Mouse (Mus musculus): ENCODE measurements around the gene Dnase1l2.

Dnase1l2 gene

GRCm38 (mm10) chr17:24442632-24443155 is at the start of gene Dnase1l2:
TSS of gene Dnase1l2 (minus strand) at chr17:24443105.
- no peak for DNase-seq

- no peak for DNase-seq
Measured at GRCm38 (mm10) chr17:24490399-24490798, 47.5 kb upstream of the Dnase1l2 start.

DNA sequence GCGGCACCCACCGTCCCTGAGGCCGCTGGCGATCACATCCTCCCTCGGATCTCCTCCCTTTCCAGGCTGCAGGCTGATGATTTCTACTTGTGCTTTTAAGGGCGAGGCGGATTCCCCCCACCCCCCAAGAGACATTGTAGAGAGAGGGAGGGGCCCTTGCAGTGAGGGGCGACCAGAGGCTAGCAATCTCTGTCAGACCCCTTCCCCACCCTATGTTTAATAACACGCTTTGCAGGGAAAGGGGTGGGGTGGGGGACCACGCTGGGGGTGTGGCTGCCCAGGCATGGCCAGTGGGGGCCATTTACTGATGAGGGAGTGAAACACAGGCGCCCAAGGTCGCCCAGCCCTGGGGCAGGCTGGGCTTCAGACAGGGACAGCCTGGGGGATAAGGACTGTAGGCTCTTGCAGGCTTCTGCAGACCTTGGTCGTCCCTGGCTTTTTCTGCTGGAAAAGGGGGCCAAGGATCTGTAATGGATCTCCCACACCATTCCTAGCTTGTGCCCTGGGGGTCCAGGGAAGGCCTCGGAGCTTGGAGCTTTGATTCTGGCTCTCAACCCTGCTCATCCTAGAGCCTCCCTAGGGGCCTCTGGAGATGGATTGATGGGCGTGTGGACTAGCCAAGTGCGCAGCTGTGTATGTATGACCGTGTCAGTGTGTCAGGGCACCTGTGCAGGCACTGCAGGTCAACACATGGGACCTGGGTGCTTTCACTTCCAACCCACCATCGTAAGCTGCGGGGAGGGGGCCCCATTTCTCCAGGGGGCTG is 46.5 kb upstream of the Dnase1l2 start:
- no peak for DNase-seq

DNA sequence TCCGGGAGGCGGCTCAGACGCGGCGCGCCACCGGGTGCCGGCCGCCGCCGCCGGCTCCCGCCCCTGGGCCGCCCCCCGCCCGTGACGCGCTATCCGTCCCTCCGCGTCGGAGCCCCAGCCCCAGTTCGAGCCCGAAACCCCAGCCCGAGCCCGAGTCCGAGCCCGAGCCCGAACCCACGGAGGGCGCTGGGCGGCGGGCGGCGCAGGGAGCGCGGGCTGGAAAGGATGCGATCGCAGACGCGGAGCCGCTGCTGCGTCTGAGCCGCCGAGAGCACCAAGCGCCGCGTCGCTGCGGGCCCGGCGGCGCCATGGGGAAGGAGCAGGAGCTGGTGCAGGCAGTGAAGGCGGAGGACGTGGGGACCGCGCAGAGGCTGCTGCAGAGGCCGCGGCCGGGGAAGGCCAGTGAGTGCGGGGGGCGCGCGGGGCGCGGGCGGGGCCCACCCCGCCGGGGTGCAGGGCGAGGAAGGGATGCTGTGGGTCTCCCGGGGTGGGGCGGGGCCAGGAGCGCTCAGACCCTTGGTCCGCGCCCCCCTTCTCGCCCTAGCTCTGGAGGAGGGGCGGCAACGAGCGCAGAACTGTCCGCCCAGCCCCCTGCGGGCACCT is 45.9 kb upstream of the Dnase1l2 start:
- DNase-seq: no peak

DNA sequence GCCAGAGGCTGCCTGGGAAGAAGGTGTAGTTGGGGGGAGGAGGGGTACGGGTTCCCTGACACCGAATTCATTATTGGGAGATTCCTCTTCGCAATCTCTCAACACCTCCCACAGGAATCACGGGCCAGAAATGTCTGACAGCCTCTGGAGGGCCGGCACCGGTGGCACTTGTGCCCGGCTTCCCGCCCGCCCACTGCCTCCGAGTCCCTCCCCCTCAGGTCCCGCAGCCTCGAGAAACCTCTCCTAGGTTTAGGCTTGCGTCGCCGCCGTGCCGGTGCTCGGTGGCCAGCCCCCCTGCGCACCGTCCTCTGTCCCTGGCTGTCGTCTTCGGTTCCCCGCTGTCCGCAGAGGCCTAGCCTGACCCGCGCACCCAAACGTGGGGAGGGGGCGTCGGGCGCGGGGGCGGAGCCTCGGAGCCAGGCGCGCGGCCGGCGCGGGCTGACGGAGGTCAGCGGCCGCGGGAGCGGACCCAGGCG is 45.3 kb upstream of the Dnase1l2 start, which contains the start of gene Caskin1:
Gene Caskin1 (plus strand): TSS at position 416 of the 476 bp plus-strand sequence.
- no peak for DNase-seq

DNA sequence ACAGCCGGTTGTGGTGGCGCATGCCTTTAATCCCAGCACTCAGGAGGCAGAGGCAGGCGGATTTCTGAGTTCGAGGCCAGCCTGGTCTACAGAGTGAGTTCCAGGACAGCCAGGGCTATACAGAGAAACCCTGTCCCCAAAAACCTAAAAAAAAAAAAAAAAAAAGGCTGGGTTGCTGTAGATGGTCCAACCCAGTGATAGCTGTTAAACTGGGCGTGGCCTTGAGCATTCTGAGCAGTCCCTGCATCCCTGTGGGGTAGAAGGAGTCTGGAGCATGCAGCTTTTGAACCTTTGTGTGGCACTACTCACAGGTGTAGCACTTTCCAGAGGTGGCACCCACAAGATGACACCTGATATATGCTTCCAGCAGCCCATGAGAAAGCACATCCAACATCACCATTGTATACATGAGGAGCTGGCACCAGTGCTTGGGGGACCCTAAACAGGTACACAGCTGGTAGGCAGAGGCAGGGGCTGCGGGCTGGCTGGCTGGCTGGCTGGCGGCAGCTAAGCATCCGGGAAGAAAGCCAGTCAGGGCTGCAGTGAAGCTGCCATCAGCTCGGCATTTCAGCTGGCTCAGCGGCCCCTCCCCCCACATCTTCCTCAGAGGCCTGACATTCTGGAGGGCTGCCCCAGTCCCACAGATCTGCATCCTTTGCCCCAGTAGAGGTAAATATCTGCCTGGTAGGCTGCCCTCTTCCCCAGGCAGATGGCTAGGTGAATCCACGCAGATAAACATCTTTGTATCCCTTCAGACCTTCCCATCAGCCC is 42.4 kb upstream of the Dnase1l2 start:
- peak; percentile 32 for DNase-seq

GRCm38 (mm10) chr17:24483495-24483894 is 40.6 kb upstream of the Dnase1l2 start:
- no peak for DNase-seq

DNA sequence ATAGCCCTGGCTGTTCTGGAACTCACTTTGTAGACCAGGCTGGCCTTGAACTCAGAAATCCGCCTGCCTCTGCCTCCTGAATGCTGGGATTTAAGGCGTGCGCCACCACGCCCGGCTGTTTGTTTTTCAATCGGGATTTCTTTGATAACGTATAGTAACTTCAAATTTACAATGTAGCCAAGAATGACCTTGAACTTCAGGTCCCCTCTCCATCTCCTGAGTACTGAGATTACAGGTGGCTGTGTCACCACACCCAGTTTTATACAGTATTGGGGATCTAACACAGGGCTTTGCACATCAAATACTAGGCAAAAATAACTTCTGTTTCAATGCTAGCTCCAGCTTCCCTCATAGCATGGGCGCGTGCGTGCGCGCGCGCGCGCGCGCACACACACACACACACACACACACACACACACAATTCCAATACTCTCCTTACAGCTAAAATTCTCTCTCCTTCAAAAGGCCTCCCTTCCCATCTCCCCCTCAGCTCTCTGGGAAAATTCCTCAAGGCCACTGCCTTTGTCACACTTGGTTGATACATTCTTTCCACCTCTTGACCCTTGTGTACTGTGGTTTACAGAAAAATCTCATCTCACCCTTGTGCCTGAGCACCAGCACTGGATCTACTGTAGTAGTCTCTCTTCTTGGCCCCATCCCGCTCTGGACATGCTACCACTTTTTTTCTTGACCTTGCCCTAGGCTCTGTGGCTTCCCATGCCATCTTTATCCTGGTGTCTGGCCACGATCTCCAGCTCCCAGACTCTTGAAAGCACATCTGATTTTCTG is 38.3 kb upstream of the Dnase1l2 start:
- DNase-seq: no peak

DNA sequence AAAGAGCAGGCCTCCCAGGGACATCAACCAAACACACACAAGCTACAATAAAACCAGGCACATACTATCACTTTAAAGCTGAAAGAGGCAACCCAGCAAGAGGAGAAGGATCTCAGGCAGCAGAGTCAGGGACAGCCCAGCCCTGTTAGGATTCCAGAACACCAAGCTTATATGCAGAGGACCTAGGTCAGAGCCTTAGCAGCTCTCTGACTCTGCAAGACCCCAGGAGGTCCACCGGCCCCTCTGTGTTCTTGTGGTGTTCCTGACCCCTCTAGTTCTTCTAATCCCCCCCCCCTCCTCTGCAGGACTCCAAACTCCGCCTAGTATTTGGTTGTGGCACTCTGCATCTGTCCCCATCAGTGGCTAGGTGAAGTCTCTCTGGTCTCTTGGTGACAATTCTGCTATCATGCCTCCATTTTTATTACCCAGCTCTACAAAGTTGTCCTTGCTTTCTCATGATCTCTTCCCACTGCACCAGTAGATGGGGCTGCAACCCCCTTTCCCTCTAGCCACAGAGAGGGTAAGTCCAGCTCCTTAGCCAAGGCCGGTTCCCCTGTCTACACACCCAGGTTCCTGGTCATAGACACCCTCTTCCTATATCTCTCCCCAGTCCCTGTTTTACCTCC is 37.4 kb upstream of the Dnase1l2 start:
- DNase-seq: no peak

DNA sequence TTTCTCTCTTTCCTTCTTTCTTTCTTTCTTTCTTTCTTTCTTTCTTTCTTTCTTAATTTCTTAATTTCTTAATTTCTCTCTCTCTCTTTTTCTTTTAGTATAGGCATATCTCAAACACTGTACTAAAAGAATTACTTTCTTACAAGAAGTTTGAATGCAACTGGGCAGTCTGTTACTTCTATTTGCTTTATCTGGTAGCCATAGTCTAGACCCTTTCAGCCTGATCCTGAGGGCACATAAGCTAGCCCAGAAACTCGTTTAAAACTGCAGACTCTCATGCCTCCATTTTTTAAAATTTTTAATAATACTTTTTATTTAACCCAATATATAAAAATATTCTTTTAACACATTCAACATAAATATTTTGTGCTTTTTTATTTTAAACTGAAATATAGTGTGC is 36.5 kb upstream of the Dnase1l2 start:
- no peak for DNase-seq

GRCm38 (mm10) chr17:24478663-24479380 is 35.9 kb upstream of the Dnase1l2 start, which contains the start of gene Mlst8:
TSS of gene Mlst8 (minus strand) at chr17:24479078.
- peak; percentile 98 for DNase-seq

DNA sequence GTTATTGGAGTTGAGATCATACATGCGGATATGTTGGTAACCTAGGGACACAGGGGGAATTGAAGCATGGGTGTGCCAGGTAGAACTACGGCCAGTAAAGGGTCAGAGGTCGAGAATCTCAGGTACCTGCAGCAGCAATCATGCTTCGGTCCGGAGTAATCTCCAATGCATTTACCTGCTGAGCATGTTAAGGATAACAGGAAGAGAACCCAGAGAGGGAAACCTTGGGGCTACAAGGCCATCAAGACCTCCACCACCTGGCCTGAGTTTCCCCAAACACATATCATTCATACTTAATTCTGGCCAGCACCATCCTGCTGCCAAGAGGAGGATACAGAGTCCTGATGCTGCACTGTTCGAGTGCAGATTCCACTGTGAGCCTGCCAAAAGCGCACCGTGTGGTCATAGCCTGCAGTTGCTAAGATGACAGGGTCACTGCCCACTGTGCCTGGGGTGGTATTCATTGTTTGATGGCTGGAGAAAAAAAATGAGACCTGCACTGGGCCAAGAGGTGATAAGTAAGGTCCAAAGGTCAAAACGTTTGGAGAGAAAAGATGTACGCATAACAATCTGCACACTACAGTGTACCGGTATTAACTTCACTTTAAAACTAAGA is 35.2 kb upstream of the Dnase1l2 start:
- no peak for DNase-seq

- DNase-seq: no peak
Measured at GRCm38 (mm10) chr17:24477053-24477984, 34.4 kb upstream of the Dnase1l2 start.

GRCm38 (mm10) chr17:24476022-24476776 is 33.3 kb upstream of the Dnase1l2 start:
- no peak for DNase-seq

DNA sequence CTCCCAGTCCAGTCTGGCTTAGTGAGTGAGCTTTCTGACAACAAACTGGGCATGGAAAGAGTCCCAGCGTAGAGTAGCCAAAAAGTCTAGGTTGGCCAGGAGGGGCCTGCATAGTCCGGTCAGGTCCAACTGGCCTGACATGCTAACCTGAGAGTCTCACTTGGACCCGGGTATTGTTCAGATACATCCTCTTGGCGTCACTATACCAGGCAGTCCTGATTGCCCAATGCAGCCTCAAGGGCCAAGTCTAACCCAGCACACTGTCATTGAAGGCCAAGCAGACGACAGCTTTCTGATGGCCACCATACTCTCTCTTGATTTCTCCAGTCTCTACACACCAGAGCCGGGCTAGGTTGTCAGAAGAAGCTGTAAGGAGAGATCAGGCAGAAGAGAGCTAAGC is 32.7 kb upstream of the Dnase1l2 start:
- DNase-seq: no peak

GRCm38 (mm10) chr17:24474557-24474956 is 31.7 kb upstream of the Dnase1l2 start:
- no peak for DNase-seq

- DNase-seq: no peak
Measured at GRCm38 (mm10) chr17:24473612-24474275, 30.8 kb upstream of the Dnase1l2 start, which contains the start of gene Bricd5. TSS of gene Bricd5 (plus strand) at chr17:24473884.

GRCm38 (mm10) chr17:24472512-24472911 is 29.6 kb upstream of the Dnase1l2 start:
- DNase-seq: no peak
